Mouse (Mus musculus) MEL (cell line): Measurements from ENCODE around the gene Erg. TPM values are rescaled to one million over a fixed set of nuclear protein-coding genes. Genes with fewer than 3 reads are reported as not detected.

Source experiments
- DNase-seq: peaks from one replicate; pipeline ENCODE4 v3.0.0; 2011; ENCODE audit warnings: low read depth, low spot score
- H3K27ac ChIP-seq: 2 replicates; pipeline ENCODE4 v1.5.1; 2012; ENCODE audit warnings: low read depth, mild to moderate bottlenecking, control low read depth, low read length, moderate library complexity; ENCODE audit not compliant: control insufficient read depth
- H3K27me3 ChIP-seq, 2 experiments: fragments of 150-350 bp in 1 of 2; sonication (generic) in 1 of 2; 2 replicates each; pipeline ENCODE4 v1.6.1; 2012; ENCODE audit warnings: low read length in 2 of 2, mild to moderate bottlenecking in 2 of 2, improper control_type of control experiment in 1 of 2, moderate library complexity in 1 of 2; ENCODE audit not compliant: insufficient read depth in 2 of 2, control insufficient read depth in 1 of 2
- H3K36me3 ChIP-seq, 2 experiments: 2 replicates each; pipeline ENCODE4 v1.6.1; 2012 to 2014; ENCODE audit warnings: low read length in 2 of 2, improper control_type of control experiment in 1 of 2, inconsistent platforms in 1 of 2, mild to moderate bottlenecking in 1 of 2; ENCODE audit not compliant: insufficient read depth in 2 of 2, control insufficient read depth in 1 of 2
- H3K4me1 ChIP-seq, 2 experiments: fragments of 150-350 bp in 1 of 2; sonication (generic) in 1 of 2; 2 replicates each; pipeline ENCODE4 v1.6.1; 2012; ENCODE audit warnings: low read length in 2 of 2, improper control_type of control experiment in 1 of 2, mild to moderate bottlenecking in 1 of 2; ENCODE audit not compliant: insufficient read depth in 2 of 2, control insufficient read depth in 1 of 2
- H3K4me3 ChIP-seq, 2 experiments: fragments of 150-350 bp in 1 of 2; sonication (generic) in 1 of 2; 2 replicates each; pipeline ENCODE4 v1.5.1; 2012; ENCODE audit warnings: low read depth in 2 of 2, low read length in 2 of 2, mild to moderate bottlenecking in 2 of 2, moderate library complexity in 2 of 2, control low read depth in 1 of 2, improper control_type of control experiment in 1 of 2; ENCODE audit not compliant: control insufficient read depth in 1 of 2, insufficient read depth in 1 of 2
- H3K79me2 ChIP-seq: 2 replicates; pipeline ENCODE4 v1.6.1; 2012; ENCODE audit warnings: mild to moderate bottlenecking, low read length, moderate library complexity; ENCODE audit not compliant: control insufficient read depth, poor library complexity, insufficient read depth
- H3K9ac ChIP-seq: 2 replicates; pipeline ENCODE4 v1.6.1; 2012; ENCODE audit warnings: low read depth, mild to moderate bottlenecking, control low read depth, low read length, moderate library complexity; ENCODE audit not compliant: control insufficient read depth, poor library complexity, severe bottlenecking
- H3K9me3 ChIP-seq: fragments of 150-350 bp; sonication (generic); replicated peaks from 2 replicates; pipeline ENCODE4 v1.6.1; 2012; ENCODE audit warnings: mild to moderate bottlenecking, low read length, improper control_type of control experiment, moderate library complexity; ENCODE audit not compliant: insufficient read depth
- CHD1 ChIP-seq: IDR thresholded peaks from 2 replicates; pipeline ENCODE4 v1.6.1; 2012; ENCODE audit warnings: low read depth, mild to moderate bottlenecking, inconsistent platforms, low read length, improper control_type of control experiment
- CTCF ChIP-seq, 3 experiments: IDR thresholded peaks in 2 of 3; conservative IDR thresholded peaks in 1 of 3; 2 replicates each; pipeline ENCODE4 v1.5.1; 2011 to 2012; ENCODE audit warnings: low read length in 3 of 3, low read depth in 2 of 3, mild to moderate bottlenecking in 2 of 3, improper control_type of control experiment in 1 of 3, inconsistent platforms in 1 of 3, mixed read lengths in 1 of 3, moderate library complexity in 1 of 3; ENCODE audit not compliant: control insufficient read depth in 1 of 3, insufficient read depth in 1 of 3, poor library complexity in 1 of 3, severe bottlenecking in 1 of 3
- E2F4 ChIP-seq: IDR thresholded peaks from 2 replicates; pipeline ENCODE4 v1.6.1; 2011; ENCODE audit warnings: low read depth, low read length, improper control_type of control experiment, borderline replicate concordance
- GATA1 ChIP-seq: IDR thresholded peaks from 2 replicates; pipeline ENCODE4 v1.6.1; 2011; ENCODE audit warnings: low read depth, low read length, improper control_type of control experiment
- JUND ChIP-seq: IDR thresholded peaks from 2 replicates; pipeline ENCODE4 v1.6.1; 2011; ENCODE audit warnings: low read depth, mild to moderate bottlenecking, improper control_type of control experiment, low read length
- MAFK ChIP-seq: IDR thresholded peaks from 2 replicates; pipeline ENCODE4 v1.6.1; 2011; ENCODE audit warnings: low read depth, mild to moderate bottlenecking, low read length, improper control_type of control experiment, borderline replicate concordance
- MAZ ChIP-seq: IDR thresholded peaks from 2 replicates; pipeline ENCODE4 v1.6.1; 2012; ENCODE audit warnings: low read depth, mild to moderate bottlenecking, inconsistent platforms, low read length, improper control_type of control experiment
- MXI1 ChIP-seq: IDR thresholded peaks from 2 replicates; pipeline ENCODE4 v1.6.1; 2011; ENCODE audit warnings: mild to moderate bottlenecking, low read depth, low read length, improper control_type of control experiment
- MYB ChIP-seq: IDR thresholded peaks from 2 replicates; pipeline ENCODE4 v1.6.1; 2011; ENCODE audit warnings: mild to moderate bottlenecking, low read depth, low read length, improper control_type of control experiment
- MYC ChIP-seq: IDR thresholded peaks from 2 replicates; pipeline ENCODE4 v1.6.1; 2011; ENCODE audit warnings: low read depth, mild to moderate bottlenecking, low read length, improper control_type of control experiment, moderate library complexity
- NRF1 ChIP-seq: IDR thresholded peaks from 2 replicates; pipeline ENCODE4 v1.6.1; 2014; ENCODE audit warnings: low read depth, mild to moderate bottlenecking, inconsistent platforms, low read length, improper control_type of control experiment, moderate library complexity; ENCODE audit not compliant: poor library complexity, insufficient read depth, severe bottlenecking
- POLR2A ChIP-seq, 2 experiments: IDR thresholded peaks; 2 replicates each; pipeline ENCODE4 v1.6.1; 2011 to 2012; ENCODE audit warnings: low read length in 2 of 2, mild to moderate bottlenecking in 2 of 2, control low read depth in 1 of 2, improper control_type of control experiment in 1 of 2, low read depth in 1 of 2, moderate library complexity in 1 of 2; ENCODE audit not compliant: control insufficient read depth in 1 of 2, insufficient read depth in 1 of 2, poor library complexity in 1 of 2
- POLR2AphosphoS2 ChIP-seq: IDR thresholded peaks from 2 replicates; pipeline ENCODE4 v1.6.1; 2011; ENCODE audit warnings: low read length, improper control_type of control experiment
- POLR2AphosphoS5 ChIP-seq: IDR thresholded peaks from 2 replicates; pipeline ENCODE4 v1.6.1; 2012; ENCODE audit warnings: low read depth, borderline replicate concordance, mild to moderate bottlenecking, inconsistent platforms, low read length, moderate library complexity, mixed read lengths
- RAD21 ChIP-seq: IDR thresholded peaks from 2 replicates; pipeline ENCODE4 v1.6.1; 2011; ENCODE audit warnings: mild to moderate bottlenecking, low read depth, low read length, improper control_type of control experiment
- SIN3A ChIP-seq: IDR thresholded peaks from 2 replicates; pipeline ENCODE4 v1.6.1; 2012; ENCODE audit warnings: low read length, improper control_type of control experiment, inconsistent platforms
- SMC3 ChIP-seq: IDR thresholded peaks from 2 replicates; pipeline ENCODE4 v1.6.1; 2011; ENCODE audit warnings: low read depth, low read length, improper control_type of control experiment
- TCF12 ChIP-seq: IDR thresholded peaks from 2 replicates; pipeline ENCODE4 v1.6.1; 2014; ENCODE audit warnings: low read depth, mild to moderate bottlenecking, inconsistent platforms, low read length, improper control_type of control experiment, moderate library complexity
- UBTF ChIP-seq: IDR thresholded peaks from 2 replicates; pipeline ENCODE4 v1.6.1; 2012; ENCODE audit warnings: low read depth, mild to moderate bottlenecking, inconsistent platforms, low read length, improper control_type of control experiment, moderate library complexity, borderline replicate concordance; ENCODE audit not compliant: insufficient read depth
- USF1 ChIP-seq: IDR thresholded peaks from 2 replicates; pipeline ENCODE4 v1.6.1; 2014; ENCODE audit warnings: low read depth, mild to moderate bottlenecking, inconsistent platforms, low read length, improper control_type of control experiment, moderate library complexity
- USF2 ChIP-seq, 2 experiments: IDR thresholded peaks; 2 replicates each; pipeline ENCODE4 v1.6.1; 2011 to 2012; ENCODE audit warnings: improper control_type of control experiment in 2 of 2, low read length in 2 of 2, borderline replicate concordance in 1 of 2, inconsistent platforms in 1 of 2, low read depth in 1 of 2, mild to moderate bottlenecking in 1 of 2; ENCODE audit not compliant: insufficient read depth in 1 of 2
- ZMIZ1 ChIP-seq: IDR thresholded peaks from 2 replicates; pipeline ENCODE4 v1.6.1; 2012; ENCODE audit warnings: low read depth, mild to moderate bottlenecking, inconsistent platforms, low read length, improper control_type of control experiment, moderate library complexity
- polyA plus RNA-seq, 2 experiments: library from polyadenylated mRNA; stranded (reverse) in 1 of 2; unstranded in 1 of 2; fragments of >175 nt in 1 of 2; fragments of >200 nt in 1 of 2; gene quantifications; 2 replicates each; pipeline versions ENCODE4 v1.2.1 to v1.2.4; 2012; ENCODE audit warnings: low replicate concordance in 2 of 2, low read depth in 1 of 2; ENCODE audit not compliant: insufficient read length in 2 of 2, insufficient read depth in 1 of 2, missing spikeins in 1 of 2
- total RNA-seq: library from RNA; depleted of rRNA; stranded (reverse); fragments of 300-350 nt; gene quantifications from 2 replicates; pipeline ENCODE4 v1.2.3, GENCODE M21; 2012

The Erg gene
- total and polyA plus RNA-seq, 3 experiments = 0.11 to 0.27 TPM; not detected in 1

- H3K27me3 ChIP-seq = no peaks in the 10 kb centered on the region
- no peak overlapping the region for H3K27ac ChIP-seq
- no peak for DNase-seq
- H3K9ac ChIP-seq = no peak overlapping the region
- H3K79me2 ChIP-seq = no peaks in the 10 kb centered on the region; the same call in 1 of the 2 replicates
- TF ChIP-seq USF1 = no peak
- TF ChIP-seq CHD1 = no peak
- no peak for TF ChIP-seq RAD21
- TF ChIP-seq NRF1 = no peak
- TF ChIP-seq MAFK = no peak
- no peak for TF ChIP-seq POLR2AphosphoS2
- TF ChIP-seq POLR2AphosphoS5 = no peak
- no peak for TF ChIP-seq SIN3A
- no peak for TF ChIP-seq POLR2A (IDR thresholded peaks at IDR 0.05; ENCODE audit: control insufficient read depth in 1 of 2, insufficient read depth in 1 of 2, low read depth in 1 of 2, low read length in 2 of 2, poor library complexity in 1 of 2)
- no peak for TF ChIP-seq CTCF (IDR thresholded peaks at IDR 0.05 in 2 of 3, conservative IDR thresholded peaks at IDR 0.05 in 1 of 3; ENCODE audit: control insufficient read depth in 1 of 3, insufficient read depth in 1 of 3, low read depth in 2 of 3, low read length in 3 of 3, poor library complexity in 1 of 3, severe bottlenecking in 1 of 3)
- TF ChIP-seq GATA1 = no peak
- TF ChIP-seq MYC = no peak
- no peak for TF ChIP-seq USF2 (IDR thresholded peaks at IDR 0.05; ENCODE audit: borderline replicate concordance in 1 of 2, insufficient read depth in 1 of 2, low read depth in 1 of 2, low read length in 2 of 2)
- TF ChIP-seq MAZ = no peak
- no peak for TF ChIP-seq JUND
- no peak for TF ChIP-seq MXI1
- TF ChIP-seq SMC3 = no peak
- no peak for TF ChIP-seq ZMIZ1
- no peak for TF ChIP-seq MYB
- TF ChIP-seq E2F4 = no peak
- H3K36me3 ChIP-seq = no peaks in the 10 kb centered on the region
- H3K9me3 ChIP-seq = no peaks in the 10 kb centered on the region
- H3K4me3 ChIP-seq = no peak overlapping the region
- H3K4me1 ChIP-seq = peaks cover 0 to 9% of the 10 kb centered on the region in 2 experiments
Observed at GRCm38 (mm10) chr16:95344961-95345360, 241.4 kb downstream of the Erg start.

DNA sequence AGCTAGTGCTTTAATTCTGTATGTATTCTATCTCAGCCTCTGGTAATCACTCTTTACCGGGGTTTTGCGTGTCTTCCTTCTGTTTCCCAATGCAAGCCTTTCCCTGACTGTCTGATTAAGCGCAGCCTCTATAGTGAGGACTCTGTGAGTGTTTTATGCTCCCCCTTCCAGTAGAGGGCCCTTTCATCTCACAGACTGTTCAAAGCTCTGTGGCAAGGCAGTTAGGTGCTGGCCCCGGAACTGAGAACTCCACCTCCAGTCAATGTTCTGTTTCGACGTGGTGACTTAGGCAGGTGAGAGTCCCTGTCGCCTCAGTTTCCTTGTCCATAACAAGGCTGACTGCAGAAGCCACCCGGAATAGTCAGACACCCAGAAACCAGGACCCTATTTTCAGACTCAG lies 244.4 kb downstream of the Erg start:
- H3K4me1 ChIP-seq = peaks cover 0 to 4% of the 10 kb centered on the region in 2 experiments
- H3K79me2 ChIP-seq = no peaks in the 10 kb centered on the region; the same call in 1 of the 2 replicates
- no peak overlapping the region for H3K27ac ChIP-seq
- no peaks in the 10 kb centered on the region for H3K9me3 ChIP-seq
- peak; percentile 15; the same call in 1 of the 2 replicates for TF ChIP-seq SMC3
- TF ChIP-seq UBTF = no peak
- TF ChIP-seq CTCF (IDR thresholded peaks at IDR 0.05 in 2 of 3, conservative IDR thresholded peaks at IDR 0.05 in 1 of 3; ENCODE audit: control insufficient read depth in 1 of 3, insufficient read depth in 1 of 3, low read depth in 2 of 3, low read length in 3 of 3, poor library complexity in 1 of 3, severe bottlenecking in 1 of 3) = peak in 1 of 3 experiments; percentile 33; a peak in 2 of 6 replicates
- peak; percentile 22 for TF ChIP-seq RAD21
- no peak for TF ChIP-seq TCF12
- TF ChIP-seq, all 39 proteins: peak for 3
- Histone ChIP-seq H3K9ac (no peak overlapping the region), H3K4me3 (no peak overlapping the region), H3K36me3 (no peaks in the 10 kb centered on the region), H3K27me3 (peaks cover 2 to 6% of the 10 kb centered on the region in 2 experiments; a peak in 3 of 4 replicates)
- peak; percentile 23 for DNase-seq
